Mouse (Mus musculus): Measurements from ENCODE around the gene Casc4.

DNA sequence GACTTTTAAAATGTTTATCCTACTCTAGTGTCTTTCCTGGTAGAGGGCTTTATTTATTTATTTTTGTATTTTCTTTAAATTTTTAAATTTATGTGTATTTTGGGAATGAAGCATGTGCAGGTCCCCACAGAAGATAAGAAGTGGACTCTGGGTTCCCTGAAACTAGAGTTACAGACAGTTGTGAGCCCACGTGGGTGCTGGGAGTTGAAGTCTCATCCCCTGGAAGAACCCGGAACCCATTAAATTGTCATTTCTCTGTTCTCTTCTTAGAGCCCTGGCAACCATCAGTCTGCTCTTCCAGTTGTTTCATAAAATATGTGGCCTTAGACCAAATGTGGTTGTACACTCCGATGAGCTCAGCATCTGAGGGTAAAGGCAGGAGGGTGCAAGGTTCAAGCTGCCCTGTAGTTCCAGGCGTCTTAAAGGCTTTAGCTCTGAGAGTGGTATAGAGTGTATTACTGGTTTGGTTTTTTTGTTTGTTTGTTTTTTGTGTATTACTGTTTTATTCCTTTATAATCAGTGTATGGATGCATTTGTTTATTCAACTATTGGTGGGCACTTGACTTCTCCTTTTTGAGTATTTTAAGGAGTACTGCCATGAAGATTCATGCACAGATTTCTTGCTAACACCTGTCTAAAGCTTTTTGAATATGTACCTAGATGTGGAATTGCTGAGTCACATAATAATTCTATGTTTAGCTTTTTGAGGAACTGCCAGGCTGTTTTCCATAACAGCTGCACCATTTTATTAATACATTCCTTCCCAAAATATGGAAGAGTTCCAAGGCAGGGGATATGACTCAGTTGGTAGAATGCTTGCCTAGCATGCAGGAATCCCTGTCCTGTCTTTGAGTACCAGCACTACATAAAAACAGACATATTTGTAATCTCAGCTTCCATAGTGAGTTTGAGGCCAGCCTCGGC is 49.5 kb downstream of the Casc4 start:
- TF ChIP-seq CTCF (IDR thresholded peaks at IDR 0.05; ENCODE audit: low read depth) (no peak), EP300 (IDR thresholded peaks at IDR 0.05; ENCODE audit: low read depth) (no peak)
